Mouse (Mus musculus) C2C12 (cell line): ENCODE measurements at regions not wholly inside any gene's neighbourhood (a gene's known extent, or its start where the extent isn't known, plus 50 kb on each side); places are given as distances from the start of the nearest gene placed in this dataset.

ENCODE experiments used
- H3K27me3 ChIP-seq: one replicate; pipeline ENCODE4 v1.6.1; 2011; ENCODE audit not compliant: control insufficient read depth, insufficient read depth, insufficient read length
- H3K36me3 ChIP-seq: one replicate; pipeline ENCODE4 v1.6.1; 2011; ENCODE audit not compliant: control insufficient read depth, insufficient read depth
- H3K4me3 ChIP-seq: one replicate; pipeline ENCODE4 v1.5.1; 2011; ENCODE audit warnings: mild to moderate bottlenecking, control low read depth; ENCODE audit not compliant: poor library complexity, insufficient read depth, severe bottlenecking
- H3K79me2 ChIP-seq: one replicate; pipeline ENCODE4 v1.6.1; 2011; ENCODE audit not compliant: control insufficient read depth, insufficient read depth
- H3K79me3 ChIP-seq: one replicate; pipeline ENCODE4 v1.6.1; 2011; ENCODE audit warnings: low read depth, control low read depth
- H3ac ChIP-seq: one replicate; pipeline ENCODE3; 2011; ENCODE audit warnings: low read depth; ENCODE audit not compliant: control insufficient read depth, insufficient read length
- CEBPB ChIP-seq: IDR thresholded peaks from one replicate; pipeline ENCODE4 v1.6.1; 2011; ENCODE audit warnings: low read depth, mild to moderate bottlenecking, control low read depth, moderate library complexity
- CTCF ChIP-seq: IDR thresholded peaks from one replicate; pipeline ENCODE4 v1.5.1; 2011; ENCODE audit not compliant: control insufficient read depth, insufficient read depth, insufficient read length
- FOSL1 ChIP-seq: IDR thresholded peaks from one replicate; pipeline ENCODE4 v1.8.0; 2011; ENCODE audit warnings: mild to moderate bottlenecking, low read length; ENCODE audit not compliant: poor library complexity, insufficient read depth, severe bottlenecking
- MAX ChIP-seq: IDR thresholded peaks from one replicate; pipeline ENCODE4 v1.6.1; 2011; ENCODE audit warnings: mild to moderate bottlenecking, control low read depth
- MYOD1 ChIP-seq: IDR thresholded peaks from one replicate; pipeline ENCODE4 v1.6.1; 2011; ENCODE audit warnings: low read depth; ENCODE audit not compliant: control insufficient read depth, insufficient read length
- MYOG ChIP-seq: IDR thresholded peaks from one replicate; pipeline ENCODE4 v1.6.1; 2011; ENCODE audit not compliant: control insufficient read depth, insufficient read length; ENCODE audit errors: extremely low read depth
- USF1 ChIP-seq: IDR thresholded peaks from one replicate; pipeline ENCODE4 v1.6.1; 2011; ENCODE audit warnings: low read depth, mild to moderate bottlenecking, control low read depth, moderate library complexity

- H3K27me3 ChIP-seq, result no peaks in the 10 kb centered on the region
- H3K36me3 ChIP-seq, result no peaks in the 10 kb centered on the region
- H3K79me3 ChIP-seq, result no peaks in the 10 kb centered on the region
- TF ChIP-seq MYOD1 (no peak), MYOG (no peak), MAX (no peak), USF1 (no peak), FOSL1 (no peak), CTCF (no peak), CEBPB (no peak)
- no peaks in the 10 kb centered on the region for H3K79me2 ChIP-seq
- no peak overlapping the region for H3K4me3 ChIP-seq
- no peak overlapping the region for H3ac ChIP-seq
Observed at GRCm38 (mm10) chr10:37494552-37495166, 355.9 kb upstream of the Marcks start.

- Histone ChIP-seq H3K36me3 (no peaks in the 10 kb centered on the region), H3K4me3 (no peak overlapping the region), H3K79me2 (no peaks in the 10 kb centered on the region), H3K79me3 (no peaks in the 10 kb centered on the region), H3K27me3 (no peaks in the 10 kb centered on the region), H3ac (no peak overlapping the region)
- TF ChIP-seq MYOG, result no peak
- TF ChIP-seq USF1, result no peak
- TF ChIP-seq FOSL1, result no peak
- no peak for TF ChIP-seq MYOD1
- TF ChIP-seq CTCF, result no peak
- TF ChIP-seq MAX, result no peak
- TF ChIP-seq CEBPB, result no peak
Observed at GRCm38 (mm10) chr10:37494098-37494497, 355.4 kb upstream of the Marcks start.

GRCm38 (mm10) chr10:37484311-37485023 is 345.7 kb upstream of the Marcks start:
- H3K79me3 ChIP-seq, result no peaks in the 10 kb centered on the region
- H3K4me3 ChIP-seq, result no peak overlapping the region
- TF ChIP-seq FOSL1 (no peak), CEBPB (no peak), USF1 (no peak), CTCF (no peak), MAX (no peak), MYOD1 (no peak), MYOG (no peak)
- no peaks in the 10 kb centered on the region for H3K27me3 ChIP-seq
- no peaks in the 10 kb centered on the region for H3K36me3 ChIP-seq
- no peak overlapping the region for H3ac ChIP-seq
- H3K79me2 ChIP-seq, result no peaks in the 10 kb centered on the region

- no peaks in the 10 kb centered on the region for H3K27me3 ChIP-seq
- H3K36me3 ChIP-seq, result no peaks in the 10 kb centered on the region
- H3K4me3 ChIP-seq, result no peak overlapping the region
- H3K79me3 ChIP-seq, result no peaks in the 10 kb centered on the region
- H3K79me2 ChIP-seq, result no peaks in the 10 kb centered on the region
- TF ChIP-seq MYOD1 (no peak), USF1 (peak; percentile 91), FOSL1 (no peak), CEBPB (no peak), MAX (peak; percentile 63)
- H3ac ChIP-seq, result no peak overlapping the region
Observed at GRCm38 (mm10) chr10:37483521-37483920, 344.8 kb upstream of the Marcks start.

GRCm38 (mm10) chr10:37481879-37482278 is 343.2 kb upstream of the Marcks start:
- no peak overlapping the region for H3K4me3 ChIP-seq
- no peaks in the 10 kb centered on the region for H3K79me2 ChIP-seq
- no peaks in the 10 kb centered on the region for H3K79me3 ChIP-seq
- no peaks in the 10 kb centered on the region for H3K27me3 ChIP-seq
- no peak overlapping the region for H3ac ChIP-seq
- TF ChIP-seq CEBPB, result no peak
- TF ChIP-seq USF1, result no peak
- no peak for TF ChIP-seq CTCF
- TF ChIP-seq MYOG, result no peak
- no peak for TF ChIP-seq MYOD1
- TF ChIP-seq FOSL1, result no peak
- no peak for TF ChIP-seq MAX
- H3K36me3 ChIP-seq, result no peaks in the 10 kb centered on the region
